Mouse (Mus musculus): ENCODE results near the gene Polr1e. TPM values are rescaled to one million over a fixed set of nuclear protein-coding genes. Genes with fewer than 3 reads are reported as not detected.

Gene Polr1e
- 58.6 and 58.8 TPM in 2 replicates for polyA plus RNA-seq (2014; fragmentation: Nextera tagmentation; extraction: Ambion mirVana)

GRCm38 (mm10) chr4:45018452-45018980 is at the start of gene Polr1e:
Gene Polr1e, plus strand, starts transcription at chr4:45018583.
- H3K36me3 ChIP-seq (ENCODE audit: control insufficient read depth, insufficient read depth, low read length) = no peaks in the 10 kb centered on the region; the same call in 1 of the 2 replicates
- H3K27me3 ChIP-seq (replicated peaks; ENCODE audit: control insufficient read depth, insufficient read depth, low read length) = no peaks in the 10 kb centered on the region
- H3K4me1 ChIP-seq (replicated peaks; ENCODE audit: control insufficient read depth, insufficient read depth, low read length) = peaks cover 21% of the 10 kb centered on the region
- no peak within 1 kb of the TSS for H3K27ac ChIP-seq (ENCODE audit: low read depth, low read length)
- DNase-seq (ENCODE audit: low spot score) (peak; percentile 91), ATAC-seq (replicated peaks; ENCODE audit: low FRiP score) (peak; percentile 83)
- 0% methylated on average over 29 of the region's 29 CpGs for WGBS
- peak within 1 kb of the TSS; percentile 83 for H3K4me3 ChIP-seq (ENCODE audit: low read depth, low read length)
- no peaks in the 10 kb centered on the region for H3K9me3 ChIP-seq (ENCODE audit: control insufficient read depth, low read length)
- H3K4me2 ChIP-seq = peak within 1 kb of the TSS; percentile 85
- peak within 1 kb of the TSS; percentile 76 for H3K9ac ChIP-seq (ENCODE audit: low read depth, low read length)

- Histone ChIP-seq H3K9me3 (ENCODE audit: control insufficient read depth, low read length) (no peaks in the 10 kb centered on the region), H3K27me3 (replicated peaks; ENCODE audit: control insufficient read depth, insufficient read depth, low read length) (no peaks in the 10 kb centered on the region), H3K4me2 (no peak overlapping the region), H3K9ac (ENCODE audit: low read depth, low read length) (no peak overlapping the region), H3K36me3 (ENCODE audit: control insufficient read depth, insufficient read depth, low read length) (no peaks in the 10 kb centered on the region), H3K4me1 (replicated peaks; ENCODE audit: control insufficient read depth, insufficient read depth, low read length) (peaks cover 5% of the 10 kb centered on the region; the same call in 1 of the 2 replicates), H3K4me3 (ENCODE audit: low read depth, low read length) (no peak overlapping the region), H3K27ac (ENCODE audit: low read depth, low read length) (no peak overlapping the region)
- ATAC-seq (replicated peaks; ENCODE audit: low FRiP score) (no peak), DNase-seq (ENCODE audit: low spot score) (no peak)
- 84% methylated on average over 7 of the region's 7 CpGs for WGBS
These were observed 48.3 kb upstream of the Polr1e start for GRCm38 (mm10) chr4:44970056-44970455.

GRCm38 (mm10) chr4:44970612-44971110 is 47.7 kb upstream of the Polr1e start:
- Histone ChIP-seq H3K9me3 (ENCODE audit: control insufficient read depth, low read length) (no peaks in the 10 kb centered on the region), H3K4me2 (no peak overlapping the region), H3K27ac (ENCODE audit: low read depth, low read length) (no peak overlapping the region), H3K9ac (ENCODE audit: low read depth, low read length) (no peak overlapping the region), H3K4me3 (ENCODE audit: low read depth, low read length) (no peak overlapping the region), H3K4me1 (replicated peaks; ENCODE audit: control insufficient read depth, insufficient read depth, low read length) (peaks cover 5% of the 10 kb centered on the region; the same call in 1 of the 2 replicates), H3K36me3 (ENCODE audit: control insufficient read depth, insufficient read depth, low read length) (no peaks in the 10 kb centered on the region), H3K27me3 (replicated peaks; ENCODE audit: control insufficient read depth, insufficient read depth, low read length) (no peaks in the 10 kb centered on the region)
- 23% methylated on average over 10 of the region's 10 CpGs for WGBS
- DNase-seq (ENCODE audit: low spot score) (no peak), ATAC-seq (replicated peaks; ENCODE audit: low FRiP score) (no peak)

GRCm38 (mm10) chr4:44973450-44973849 is 44.9 kb upstream of the Polr1e start:
- Histone ChIP-seq H3K27me3 (replicated peaks; ENCODE audit: control insufficient read depth, insufficient read depth, low read length) (no peaks in the 10 kb centered on the region), H3K9me3 (ENCODE audit: control insufficient read depth, low read length) (no peaks in the 10 kb centered on the region), H3K4me1 (replicated peaks; ENCODE audit: control insufficient read depth, insufficient read depth, low read length) (peaks cover 5% of the 10 kb centered on the region; the same call in 1 of the 2 replicates), H3K36me3 (ENCODE audit: control insufficient read depth, insufficient read depth, low read length) (no peaks in the 10 kb centered on the region), H3K9ac (ENCODE audit: low read depth, low read length) (0 out of 2 replicates have a peak overlapping the region, but pooled peaks have one; percentile 14), H3K27ac (ENCODE audit: low read depth, low read length) (no peak overlapping the region), H3K4me3 (ENCODE audit: low read depth, low read length) (peak overlapping the region; percentile 7; the same call in 1 of the 2 replicates), H3K4me2 (peak overlapping the region; percentile 59)
- 10% methylated on average over 9 of the region's 9 CpGs for WGBS
- DNase-seq (ENCODE audit: low spot score) = peak; percentile 85
- ATAC-seq (replicated peaks; ENCODE audit: low FRiP score) = peak; percentile 71

GRCm38 (mm10) chr4:44973871-44974270 is 44.5 kb upstream of the Polr1e start:
- Histone ChIP-seq H3K4me2 (peak overlapping the region; percentile 59), H3K4me1 (replicated peaks; ENCODE audit: control insufficient read depth, insufficient read depth, low read length) (peaks cover 5% of the 10 kb centered on the region; the same call in 1 of the 2 replicates), H3K27me3 (replicated peaks; ENCODE audit: control insufficient read depth, insufficient read depth, low read length) (no peaks in the 10 kb centered on the region), H3K9me3 (ENCODE audit: control insufficient read depth, low read length) (no peaks in the 10 kb centered on the region), H3K9ac (ENCODE audit: low read depth, low read length) (0 out of 2 replicates have a peak overlapping the region, but pooled peaks have one; percentile 14), H3K27ac (ENCODE audit: low read depth, low read length) (peak overlapping the region; percentile 2; the same call in 1 of the 2 replicates), H3K36me3 (ENCODE audit: control insufficient read depth, insufficient read depth, low read length) (no peaks in the 10 kb centered on the region), H3K4me3 (ENCODE audit: low read depth, low read length) (peak overlapping the region; percentile 7; the same call in 1 of the 2 replicates)
- WGBS = 40% methylated on average over 14 of the region's 14 CpGs
- ATAC-seq (replicated peaks; ENCODE audit: low FRiP score) (peak; percentile 6; the same call in 1 of the 2 replicates), DNase-seq (ENCODE audit: low spot score) (no peak)

- DNase-seq (ENCODE audit: low spot score) (no peak), ATAC-seq (replicated peaks; ENCODE audit: low FRiP score) (no peak)
- H3K27me3 ChIP-seq (replicated peaks; ENCODE audit: control insufficient read depth, insufficient read depth, low read length) = no peaks in the 10 kb centered on the region
- no peak overlapping the region for H3K4me3 ChIP-seq (ENCODE audit: low read depth, low read length)
- no peak overlapping the region for H3K27ac ChIP-seq (ENCODE audit: low read depth, low read length)
- H3K4me1 ChIP-seq (replicated peaks; ENCODE audit: control insufficient read depth, insufficient read depth, low read length) = peaks cover 5% of the 10 kb centered on the region; the same call in 1 of the 2 replicates
- H3K9me3 ChIP-seq (ENCODE audit: control insufficient read depth, low read length) = no peaks in the 10 kb centered on the region
- 67% methylated on average over 8 of the region's 8 CpGs for WGBS
- no peak overlapping the region for H3K9ac ChIP-seq (ENCODE audit: low read depth, low read length)
- H3K36me3 ChIP-seq (ENCODE audit: control insufficient read depth, insufficient read depth, low read length) = no peaks in the 10 kb centered on the region
- no peak overlapping the region; the same call in 1 of the 2 replicates for H3K4me2 ChIP-seq
These were observed 44.1 kb upstream of the Polr1e start for GRCm38 (mm10) chr4:44974331-44974730.

- Histone ChIP-seq H3K36me3 (ENCODE audit: control insufficient read depth, insufficient read depth, low read length) (no peaks in the 10 kb centered on the region), H3K27me3 (replicated peaks; ENCODE audit: control insufficient read depth, insufficient read depth, low read length) (no peaks in the 10 kb centered on the region), H3K27ac (ENCODE audit: low read depth, low read length) (no peak overlapping the region), H3K9me3 (ENCODE audit: control insufficient read depth, low read length) (no peaks in the 10 kb centered on the region), H3K9ac (ENCODE audit: low read depth, low read length) (no peak overlapping the region), H3K4me1 (replicated peaks; ENCODE audit: control insufficient read depth, insufficient read depth, low read length) (peaks cover 15% of the 10 kb centered on the region), H3K4me2 (no peak overlapping the region), H3K4me3 (ENCODE audit: low read depth, low read length) (no peak overlapping the region)
- ATAC-seq (replicated peaks; ENCODE audit: low FRiP score) (no peak), DNase-seq (ENCODE audit: low spot score) (no peak)
- WGBS = 73% methylated on average over 6 of the region's 6 CpGs
These were observed 42.3 kb upstream of the Polr1e start for GRCm38 (mm10) chr4:44976026-44976615.

- H3K4me1 ChIP-seq (replicated peaks; ENCODE audit: control insufficient read depth, insufficient read depth, low read length) = peaks cover 18% of the 10 kb centered on the region
- no peaks in the 10 kb centered on the region for H3K36me3 ChIP-seq (ENCODE audit: control insufficient read depth, insufficient read depth, low read length)
- H3K4me2 ChIP-seq = no peak overlapping the region
- DNase-seq (ENCODE audit: low spot score) = no peak
- no peaks in the 10 kb centered on the region for H3K9me3 ChIP-seq (ENCODE audit: control insufficient read depth, low read length)
- WGBS = 81% methylated on average over 10 of the region's 10 CpGs
- H3K9ac ChIP-seq (ENCODE audit: low read depth, low read length) = no peak overlapping the region
- no peak for ATAC-seq (replicated peaks; ENCODE audit: low FRiP score)
- no peak overlapping the region for H3K27ac ChIP-seq (ENCODE audit: low read depth, low read length)
- no peaks in the 10 kb centered on the region for H3K27me3 ChIP-seq (replicated peaks; ENCODE audit: control insufficient read depth, insufficient read depth, low read length)
- H3K4me3 ChIP-seq (ENCODE audit: low read depth, low read length) = no peak overlapping the region
These were observed 41.3 kb upstream of the Polr1e start for GRCm38 (mm10) chr4:44976921-44977710.
